In the genomic region with DNA sequence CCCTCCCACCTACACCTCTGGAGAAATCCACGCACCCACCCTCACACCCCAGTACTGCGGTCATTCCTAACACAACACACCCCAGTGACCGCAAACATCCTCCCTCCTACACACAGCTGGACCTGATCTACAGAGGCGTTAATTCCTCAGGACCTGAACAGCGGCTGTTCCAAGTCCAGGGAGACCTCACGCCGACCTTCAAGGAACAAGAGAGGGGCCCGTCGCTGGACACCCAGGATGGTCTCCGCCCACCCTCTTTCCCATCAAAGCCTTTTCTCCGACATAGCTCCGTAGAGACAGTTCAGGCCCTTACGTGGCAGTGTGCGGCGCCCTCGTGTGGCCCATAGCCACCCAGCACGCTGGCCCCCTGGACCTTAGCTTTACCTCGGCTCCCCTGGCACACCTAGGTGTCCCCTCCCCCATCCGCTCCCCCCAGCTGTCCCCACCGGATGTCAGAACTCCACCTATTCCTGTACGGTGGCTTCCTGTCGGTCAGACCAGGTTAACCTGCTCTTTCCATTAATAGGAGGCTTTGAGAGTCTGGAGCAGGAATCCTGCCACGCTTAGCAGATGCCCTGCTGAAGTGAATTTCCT, we compare ENCODE assay signal across 8 mouse cellular contexts. TPM values are rescaled to one million over a fixed set of nuclear protein-coding genes. Genes with fewer than 3 reads are reported as not detected.
DNase-seq lines count a peak whose midpoint lies in the region; ATAC-seq and TF ChIP-seq lines count a peak whose summit lies in the region.

No protein-coding gene starts in this region.

- peak overlapping the region; percentile 88 for H3K4me2 ChIP-seq in hindbrain, embryonic 16.5 days (ENCODE audit: low read length)

- H3K9me3 ChIP-seq in hindbrain, embryonic 16.5 days (ENCODE audit: control insufficient read depth, low read length): no peaks in the 10 kb centered on the region

- peak overlapping the region; percentile 69 for H3K9ac ChIP-seq in hindbrain, embryonic 16.5 days (ENCODE audit: low read depth, low read length)

- peak; percentile 93 for ATAC-seq in hindbrain, embryonic 16.5 days
- ATAC-seq in megakaryocyte progenitor cell, adult 5-6 weeks (replicated peaks; ENCODE audit: poor library complexity): peak; percentile 56

- peak; percentile 80 for DNase-seq in ZHBTc4 (ENCODE audit: low read depth, low spot score)
- DNase-seq in cerebellum, postnatal 36 days: peak; percentile 83 to 86
- peak; percentile 83 for DNase-seq in gastrocnemius, adult 2 months
- peak; percentile 59 to 82 for DNase-seq in left cerebral cortex, postnatal 10 days (ENCODE audit: extremely low spot score in 1 of 2, low spot score in 2 of 2)
- peak; percentile 71 to 76 for DNase-seq in right cerebral cortex, postnatal 10 days (ENCODE audit: low spot score in 2 of 2)
- DNase-seq in urinary bladder, postnatal 36 days (ENCODE audit: low spot score in 2 of 2): peak; percentile 48 to 72

- WGBS in hindbrain, embryonic 16.5 days: 4% methylated on average over 23 of the region's 23 CpGs

- peak overlapping the region; percentile 69 for H3K27ac ChIP-seq in gastrocnemius, adult 2 months
- H3K27ac ChIP-seq in hindbrain, embryonic 16.5 days (ENCODE audit: low read depth, low read length): peak overlapping the region; percentile 23

- H3K36me3 ChIP-seq in hindbrain, embryonic 16.5 days (ENCODE audit: control insufficient read depth, insufficient read depth, low read length): no peaks in the 10 kb centered on the region

- peak overlapping the region; percentile 69 for H3K4me3 ChIP-seq in gastrocnemius, adult 2 months
- peak overlapping the region; percentile 49 for H3K4me3 ChIP-seq in hindbrain, embryonic 16.5 days (ENCODE audit: low read length)

- H3K27me3 ChIP-seq in hindbrain, embryonic 16.5 days (replicated peaks; ENCODE audit: control insufficient read depth, insufficient read depth, low read length): no peaks in the 10 kb centered on the region

- intact Hi-C loops in gastrocnemius, adult 2 months (cut with DNase I): loop anchor here (1.0 to 2.0 kb wide), 2 partner anchors 31 to 135 kb away; no protein-coding TSS in a partner anchor
- intact Hi-C loops in left cerebral cortex, postnatal 10 days (cut with DNase I): loop anchor here (2.0 to 5.0 kb wide), 2 partner anchors 31 to 133 kb away; no protein-coding TSS in a partner anchor

- peak; percentile 98; the same call in 1 of the 2 replicates for TF ChIP-seq CTCF in gastrocnemius, adult 2 months (IDR thresholded peaks at IDR 0.05)

- H3K4me1 ChIP-seq in hindbrain, embryonic 16.5 days (ENCODE audit: control insufficient read depth, insufficient read depth, low read depth, low read length): peaks cover 13% of the 10 kb centered on the region

RNA-seq across cellular contexts. Expression of gene Slc16a1, which starts 36.9 kb away (rescaled TPM):
- total RNA-seq in gastrocnemius, adult 2 months (2021): 10 to 100 TPM; 20.9 to 42.1 TPM
- polyA plus RNA-seq in hindbrain, embryonic 16.5 days (2015; fragmentation: Nextera tagmentation; extraction: Ambion mirVana): 12.6 and 12.7 TPM in 2 replicates
- total RNA-seq in left cerebral cortex, postnatal 10 days (2021): 10 to 100 TPM; 65.5 to 71.4 TPM
- total RNA-seq in megakaryocyte progenitor cell, adult 5-6 weeks (2015): 59.7 and 60.3 TPM in 2 replicates
- 92.8 and 104 TPM in 2 replicates for total RNA-seq in megakaryocyte progenitor cell, adult 5-6 weeks (2017)

Comparison
In these comparisons a context has a peak if more than half of its experiments do, and no peak if none do; other contexts are left out.
1. Peak in every context shown above with its lines: DNase-seq, ATAC-seq, H3K4me3 ChIP-seq and H3K27ac ChIP-seq.